Mouse (Mus musculus) E14TG2a.4 (cell line): ENCODE results near the gene Lrrc74a.

Experiments
- H3K27me3 ChIP-seq: 2 replicates; pipeline ENCODE4 v1.6.1; 2014; ENCODE audit warnings: low read length, control low read depth; ENCODE audit not compliant: insufficient read depth
- H3K36me3 ChIP-seq: 2 replicates; pipeline ENCODE4 v1.6.1; 2014; ENCODE audit warnings: low read length, control low read depth; ENCODE audit not compliant: insufficient read depth
- H3K4me1 ChIP-seq: replicated peaks from 2 replicates; pipeline ENCODE4 v1.6.1; 2014; ENCODE audit warnings: low read depth, low read length, control low read depth
- H3K4me3 ChIP-seq: replicated peaks from 2 replicates; pipeline ENCODE4 v1.5.1; 2014; ENCODE audit warnings: mild to moderate bottlenecking, low read length
- H3K9me3 ChIP-seq: 2 replicates; pipeline ENCODE4 v1.6.1; 2014; ENCODE audit warnings: low read length, control low read depth
- CTCF ChIP-seq: conservative IDR thresholded peaks from 2 replicates; pipeline ENCODE4 v1.5.1; 2014; ENCODE audit warnings: low read length
- NANOG ChIP-seq: IDR thresholded peaks from 2 replicates; pipeline ENCODE4 v1.6.1; 2014; ENCODE audit warnings: borderline replicate concordance, low read length, mixed read lengths
- POU5F1 ChIP-seq: IDR thresholded peaks from 2 replicates; pipeline ENCODE4 v1.6.1; 2014; ENCODE audit warnings: low read length, borderline replicate concordance

The Lrrc74a gene

GRCm38 (mm10) chr12:86726120-86726640 lies 8.0 kb upstream of the Lrrc74a start, which contains the start of gene Angel1:
TSS of gene Angel1 (minus strand) at chr12:86726460.
- Histone ChIP-seq H3K4me3 (peak within 1 kb of the TSS; percentile 95), H3K27me3 (no peaks in the 10 kb centered on the region), H3K4me1 (peaks cover 19% of the 10 kb centered on the region), H3K9me3 (no peaks in the 10 kb centered on the region), H3K36me3 (peaks cover 23% of the 10 kb centered on the region)
- TF ChIP-seq NANOG (no peak), POU5F1 (no peak), CTCF (no peak)

- Histone ChIP-seq H3K4me1 (peaks cover 18% of the 10 kb centered on the region), H3K36me3 (no peaks in the 10 kb centered on the region), H3K27me3 (peaks cover 32% of the 10 kb centered on the region), H3K9me3 (no peaks in the 10 kb centered on the region), H3K4me3 (peak overlapping the region; percentile 49)
- TF ChIP-seq POU5F1 = no peak
- no peak for TF ChIP-seq CTCF
- no peak for TF ChIP-seq NANOG
These were observed 26.9 kb downstream of the Lrrc74a start for GRCm38 (mm10) chr12:86761036-86761435.

- Histone ChIP-seq H3K27me3 (peaks cover 30% of the 10 kb centered on the region), H3K4me1 (peaks cover 38% of the 10 kb centered on the region), H3K4me3 (no peak overlapping the region), H3K36me3 (no peaks in the 10 kb centered on the region), H3K9me3 (no peaks in the 10 kb centered on the region)
- TF ChIP-seq NANOG (no peak), POU5F1 (no peak), CTCF (no peak)
These were observed 29.9 kb downstream of the Lrrc74a start for GRCm38 (mm10) chr12:86764060-86764459.

GRCm38 (mm10) chr12:86766467-86766866 lies 32.3 kb downstream of the Lrrc74a start:
- TF ChIP-seq POU5F1 = no peak
- TF ChIP-seq CTCF = no peak
- TF ChIP-seq NANOG = no peak
- H3K4me1 ChIP-seq = peaks cover 44% of the 10 kb centered on the region
- no peaks in the 10 kb centered on the region for H3K36me3 ChIP-seq
- no peaks in the 10 kb centered on the region for H3K9me3 ChIP-seq
- peaks cover 15% of the 10 kb centered on the region for H3K27me3 ChIP-seq
- H3K4me3 ChIP-seq = no peak overlapping the region

- H3K36me3 ChIP-seq = no peaks in the 10 kb centered on the region
- peak overlapping the region; percentile 39; the same call in 1 of the 2 replicates for H3K4me3 ChIP-seq
- no peaks in the 10 kb centered on the region for H3K9me3 ChIP-seq
- TF ChIP-seq CTCF (peak; percentile 97), POU5F1 (no peak), NANOG (no peak)
- peaks cover 51% of the 10 kb centered on the region for H3K4me1 ChIP-seq
- no peaks in the 10 kb centered on the region for H3K27me3 ChIP-seq
These were observed 33.9 kb downstream of the Lrrc74a start for GRCm38 (mm10) chr12:86767868-86768631.

- H3K36me3 ChIP-seq = no peaks in the 10 kb centered on the region
- H3K4me3 ChIP-seq = no peak overlapping the region; the same call in 1 of the 2 replicates
- peak; percentile 85 for TF ChIP-seq CTCF
- no peak for TF ChIP-seq POU5F1
- no peak for TF ChIP-seq NANOG
- no peaks in the 10 kb centered on the region for H3K27me3 ChIP-seq
- no peaks in the 10 kb centered on the region for H3K9me3 ChIP-seq
- H3K4me1 ChIP-seq = peaks cover 55% of the 10 kb centered on the region
These were observed 34.9 kb downstream of the Lrrc74a start for GRCm38 (mm10) chr12:86768986-86769580.

- Histone ChIP-seq H3K9me3 (peaks cover 7% of the 10 kb centered on the region), H3K27me3 (no peaks in the 10 kb centered on the region)
- TF ChIP-seq POU5F1 (no peak), CTCF (no peak), NANOG (no peak)
These were observed 35.6 kb downstream of the Lrrc74a start for GRCm38 (mm10) chr12:86769819-86770218.

GRCm38 (mm10) chr12:86770261-86770670 lies 36.1 kb downstream of the Lrrc74a start:
- H3K27me3 ChIP-seq = no peaks in the 10 kb centered on the region
- peaks cover 7% of the 10 kb centered on the region for H3K9me3 ChIP-seq
- no peak overlapping the region for H3K4me3 ChIP-seq
- H3K36me3 ChIP-seq = no peaks in the 10 kb centered on the region
- TF ChIP-seq POU5F1 (no peak), NANOG (no peak), CTCF (no peak)
- H3K4me1 ChIP-seq = peaks cover 58% of the 10 kb centered on the region

More at GRCm38 (mm10) chr12:86769819-86770218, 35.6 kb downstream of the Lrrc74a start:
- Histone ChIP-seq H3K36me3 (no peaks in the 10 kb centered on the region), H3K4me1 (peaks cover 55% of the 10 kb centered on the region), H3K4me3 (no peak overlapping the region)

- peaks cover 7% of the 10 kb centered on the region for H3K9me3 ChIP-seq
- TF ChIP-seq CTCF (no peak), POU5F1 (peak; percentile 97)
- peaks cover 64% of the 10 kb centered on the region for H3K4me1 ChIP-seq
- peak overlapping the region; percentile 43; the same call in 1 of the 2 replicates for H3K4me3 ChIP-seq
- no peaks in the 10 kb centered on the region for H3K27me3 ChIP-seq
- H3K36me3 ChIP-seq = no peaks in the 10 kb centered on the region
These were observed 36.8 kb downstream of the Lrrc74a start for GRCm38 (mm10) chr12:86770927-86771326.
